Mouse (Mus musculus): ENCODE data around the gene Tbrg1.

The Tbrg1 gene

GRCm38 (mm10) chr9:37632305-37632704 is 24.8 kb downstream of the Tbrg1 start:
- no peak for DNase-seq (ENCODE audit: low spot score in 2 of 2)

GRCm38 (mm10) chr9:37629941-37630340 is 27.2 kb downstream of the Tbrg1 start:
- no peak for DNase-seq (ENCODE audit: low spot score in 2 of 2)

GRCm38 (mm10) chr9:37628581-37628980 is 28.5 kb downstream of the Tbrg1 start:
- no peak for DNase-seq (ENCODE audit: low spot score in 2 of 2)

GRCm38 (mm10) chr9:37627263-37627662 is 29.8 kb downstream of the Tbrg1 start:
- DNase-seq (ENCODE audit: low spot score in 2 of 2): no peak

GRCm38 (mm10) chr9:37626103-37626567 is 31.0 kb downstream of the Tbrg1 start:
- no peak for DNase-seq (ENCODE audit: low spot score in 2 of 2)

GRCm38 (mm10) chr9:37625641-37626040 is 31.5 kb downstream of the Tbrg1 start:
- DNase-seq (ENCODE audit: low spot score in 2 of 2): peak; percentile 67 to 73

GRCm38 (mm10) chr9:37625129-37625528 is 32.0 kb downstream of the Tbrg1 start:
- no peak for DNase-seq (ENCODE audit: low spot score in 2 of 2)

GRCm38 (mm10) chr9:37624502-37624901 is 32.6 kb downstream of the Tbrg1 start:
- DNase-seq (ENCODE audit: low spot score in 2 of 2): no peak

- DNase-seq (ENCODE audit: low spot score in 2 of 2): no peak
These were observed 33.1 kb downstream of the Tbrg1 start for GRCm38 (mm10) chr9:37623981-37624380.

GRCm38 (mm10) chr9:37621290-37621689 is 35.8 kb downstream of the Tbrg1 start:
- DNase-seq (ENCODE audit: low spot score in 2 of 2): no peak

- no peak for DNase-seq (ENCODE audit: low spot score in 2 of 2)
These were observed 40.3 kb downstream of the Tbrg1 start for GRCm38 (mm10) chr9:37616770-37617169.

- DNase-seq (ENCODE audit: low spot score in 2 of 2): no peak
These were observed 41.9 kb downstream of the Tbrg1 start for GRCm38 (mm10) chr9:37615220-37615619.

- DNase-seq (ENCODE audit: low spot score in 2 of 2): no peak
These were observed 42.8 kb downstream of the Tbrg1 start for GRCm38 (mm10) chr9:37614316-37614715.

- DNase-seq (ENCODE audit: low spot score in 2 of 2): no peak
These were observed 43.2 kb downstream of the Tbrg1 start for GRCm38 (mm10) chr9:37613911-37614280.

GRCm38 (mm10) chr9:37613182-37613910 is 43.8 kb downstream of the Tbrg1 start, which contains the start of gene Spa17:
Gene Spa17 (minus strand): TSS chr9:37613722.
- peak; percentile 84 to 85 for DNase-seq (ENCODE audit: low spot score in 2 of 2)

GRCm38 (mm10) chr9:37609558-37609957 is 47.6 kb downstream of the Tbrg1 start:
- DNase-seq (ENCODE audit: low spot score in 2 of 2): no peak

GRCm38 (mm10) chr9:37605089-37605488 is 52.0 kb downstream of the Tbrg1 start:
- no peak for DNase-seq (ENCODE audit: low spot score in 2 of 2)

GRCm38 (mm10) chr9:37600538-37601205 is 56.4 kb downstream of the Tbrg1 start:
- DNase-seq (ENCODE audit: low spot score in 2 of 2): no peak

All from frontal cortex, postnatal 10 days (tissue).